Mouse (Mus musculus): ENCODE data around the gene Bcas1. TPM values are rescaled to one million over a fixed set of nuclear protein-coding genes. Genes with fewer than 3 reads are reported as not detected.
A peak's percentile ranks its signal among the peaks of the same experiment; 100 is the strongest.

Bcas1 gene
- polyA plus RNA-seq (2014; fragmentation: Nextera tagmentation; extraction: Ambion mirVana), result 0.90 and 2.5 TPM in 2 replicates

GRCm38 (mm10) chr2:170427704-170428103, at the start of gene Bcas1:
Gene Bcas1, minus strand, starts transcription at chr2:170427845.
- no peak within 1 kb of the TSS for H3K9ac ChIP-seq (ENCODE audit: low read depth, low read length)
- no peaks in the 10 kb centered on the region for H3K4me1 ChIP-seq (ENCODE audit: control insufficient read depth, insufficient read depth, low read length)
- no peak within 1 kb of the TSS for H3K27ac ChIP-seq (replicated peaks; ENCODE audit: low read depth, low read length)

DNA sequence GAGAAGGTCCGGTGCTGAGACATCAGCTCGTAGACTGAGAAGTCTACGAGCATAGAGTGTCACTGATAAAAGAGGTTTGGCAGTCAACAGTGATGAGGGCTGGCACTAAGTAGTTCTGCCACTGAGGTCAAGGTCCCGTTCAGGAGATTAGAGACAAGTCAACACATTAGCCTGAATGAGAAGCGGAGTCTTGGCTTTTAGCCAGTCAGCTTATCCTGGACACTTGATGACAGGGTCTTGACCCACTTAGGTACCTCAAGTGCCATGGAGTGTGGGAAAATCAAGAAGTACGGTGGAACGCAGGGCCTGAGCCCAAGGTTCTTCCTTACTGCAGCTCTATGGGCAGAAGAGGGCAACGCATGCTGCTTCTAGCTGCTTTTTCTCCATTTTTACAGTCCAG, 49.0 kb upstream of the Bcas1 start:
- H3K4me1 ChIP-seq (ENCODE audit: control insufficient read depth, insufficient read depth, low read length), result no peaks in the 10 kb centered on the region
- H3K4me3 ChIP-seq (ENCODE audit: low read depth, low read length), result no peak overlapping the region
- no peak for DNase-seq (ENCODE audit: low spot score)
- H3K36me3 ChIP-seq (ENCODE audit: control insufficient read depth, insufficient read depth, low read length), result no peaks in the 10 kb centered on the region
- H3K9me3 ChIP-seq (ENCODE audit: control insufficient read depth, low read length), result no peaks in the 10 kb centered on the region
- no peaks in the 10 kb centered on the region for H3K27me3 ChIP-seq (replicated peaks; ENCODE audit: control insufficient read depth, insufficient read depth, low read length)
- no peak for ATAC-seq (ENCODE audit: low read depth)
- no peak overlapping the region for H3K4me2 ChIP-seq (ENCODE audit: low read depth, low read length)
- no peak overlapping the region for H3K9ac ChIP-seq (ENCODE audit: low read depth, low read length)
- no peak overlapping the region for H3K27ac ChIP-seq (replicated peaks; ENCODE audit: low read depth, low read length)
- WGBS, result 76% methylated on average over 8 of the region's 8 CpGs

More at GRCm38 (mm10) chr2:170427704-170428103, at the start of gene Bcas1:
- ATAC-seq (ENCODE audit: low read depth) (no peak), DNase-seq (ENCODE audit: low spot score) (no peak)
- no peaks in the 10 kb centered on the region for H3K27me3 ChIP-seq (replicated peaks; ENCODE audit: control insufficient read depth, insufficient read depth, low read length)
- H3K36me3 ChIP-seq (ENCODE audit: control insufficient read depth, insufficient read depth, low read length), result no peaks in the 10 kb centered on the region
- WGBS, result 81% methylated on average over 8 of the region's 8 CpGs
- no peaks in the 10 kb centered on the region for H3K9me3 ChIP-seq (ENCODE audit: control insufficient read depth, low read length)
- H3K4me2 ChIP-seq (ENCODE audit: low read depth, low read length), result no peak within 1 kb of the TSS
- H3K4me3 ChIP-seq (ENCODE audit: low read depth, low read length), result no peak within 1 kb of the TSS

DNA sequence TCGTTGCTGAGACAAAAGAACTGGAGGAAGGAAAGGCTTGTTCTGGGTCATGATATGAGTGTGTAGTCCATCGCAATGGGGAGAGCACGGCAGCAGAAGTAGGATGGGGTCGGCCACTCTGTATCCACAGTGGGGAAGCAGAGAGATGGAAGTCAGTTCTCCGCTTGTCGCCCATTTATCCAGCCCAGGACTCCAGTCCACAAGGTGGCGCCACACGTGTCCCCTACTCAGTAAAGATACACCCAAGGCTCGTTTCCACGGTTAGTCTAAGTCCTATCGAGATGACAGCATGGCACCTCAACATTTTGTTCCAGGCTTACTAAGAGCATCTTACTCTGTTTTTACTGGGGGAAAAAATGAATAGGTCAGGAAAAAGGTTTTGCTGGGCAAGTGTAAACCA, 48.6 kb upstream of the Bcas1 start:
- Histone ChIP-seq H3K4me1 (ENCODE audit: control insufficient read depth, insufficient read depth, low read length) (no peaks in the 10 kb centered on the region), H3K9ac (ENCODE audit: low read depth, low read length) (no peak overlapping the region), H3K36me3 (ENCODE audit: control insufficient read depth, insufficient read depth, low read length) (no peaks in the 10 kb centered on the region), H3K27me3 (replicated peaks; ENCODE audit: control insufficient read depth, insufficient read depth, low read length) (no peaks in the 10 kb centered on the region), H3K4me2 (ENCODE audit: low read depth, low read length) (no peak overlapping the region), H3K27ac (replicated peaks; ENCODE audit: low read depth, low read length) (no peak overlapping the region), H3K9me3 (ENCODE audit: control insufficient read depth, low read length) (no peaks in the 10 kb centered on the region), H3K4me3 (ENCODE audit: low read depth, low read length) (no peak overlapping the region)
- DNase-seq (ENCODE audit: low spot score), result no peak
- ATAC-seq (ENCODE audit: low read depth), result no peak
- 84% methylated on average over 11 of the region's 11 CpGs for WGBS

DNA sequence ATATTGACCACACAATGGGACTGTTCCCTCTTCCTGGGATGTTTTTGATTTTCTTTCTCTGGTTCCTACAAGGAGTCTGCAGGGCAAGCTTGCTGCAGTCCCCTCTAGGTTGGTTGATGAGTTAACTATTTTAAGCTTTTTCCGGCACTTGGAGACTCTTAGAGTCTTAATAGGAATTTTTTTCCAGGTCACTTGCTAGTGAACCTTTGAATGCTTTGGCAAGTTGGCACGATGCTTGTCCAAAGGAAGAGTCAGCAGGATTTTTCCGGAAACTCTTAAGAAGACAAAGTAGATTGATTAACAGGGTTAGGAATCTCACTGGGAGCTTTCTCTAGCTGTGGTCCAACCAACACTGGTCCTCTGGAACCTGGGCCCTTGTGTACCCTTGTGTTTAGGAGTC, 47.5 kb upstream of the Bcas1 start:
- H3K4me2 ChIP-seq (ENCODE audit: low read depth, low read length), result no peak overlapping the region
- no peaks in the 10 kb centered on the region for H3K36me3 ChIP-seq (ENCODE audit: control insufficient read depth, insufficient read depth, low read length)
- no peaks in the 10 kb centered on the region for H3K9me3 ChIP-seq (ENCODE audit: control insufficient read depth, low read length)
- H3K9ac ChIP-seq (ENCODE audit: low read depth, low read length), result no peak overlapping the region
- H3K27me3 ChIP-seq (replicated peaks; ENCODE audit: control insufficient read depth, insufficient read depth, low read length), result no peaks in the 10 kb centered on the region; the same call in 1 of the 2 replicates
- 68% methylated on average over 3 of the region's 3 CpGs for WGBS
- 0 out of 2 replicates have a peak, but pooled peaks cover 1% of the 10 kb centered on the region for H3K4me1 ChIP-seq (ENCODE audit: control insufficient read depth, insufficient read depth, low read length)
- H3K4me3 ChIP-seq (ENCODE audit: low read depth, low read length), result no peak overlapping the region
- H3K27ac ChIP-seq (replicated peaks; ENCODE audit: low read depth, low read length), result no peak overlapping the region
- DNase-seq (ENCODE audit: low spot score) (no peak), ATAC-seq (ENCODE audit: low read depth) (no peak)

- over 99% methylated on average over 5 of the region's 5 CpGs for WGBS
- no peak for ATAC-seq (ENCODE audit: low read depth)
Measured at GRCm38 (mm10) chr2:170474125-170474524, 46.5 kb upstream of the Bcas1 start.

DNA sequence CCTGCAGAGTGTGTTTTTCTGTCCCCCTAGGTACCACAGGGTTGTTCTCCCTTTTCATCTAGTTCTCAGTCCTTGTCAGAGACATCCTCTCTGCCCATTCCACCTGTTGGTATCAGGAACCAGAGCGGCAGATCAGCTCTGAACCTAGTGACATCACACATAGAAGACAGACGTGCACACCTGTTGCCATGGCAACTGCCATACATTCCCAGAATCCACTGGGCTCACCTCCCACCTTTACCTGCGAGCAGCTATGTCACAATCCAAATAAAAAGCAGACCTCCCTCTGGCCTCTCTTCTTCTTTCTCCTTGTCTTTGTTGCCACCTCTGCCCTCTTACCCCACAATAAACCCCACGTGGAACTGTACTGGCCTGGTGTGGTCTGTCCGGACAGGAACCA, 42.9 kb upstream of the Bcas1 start:
- Histone ChIP-seq H3K27ac (replicated peaks; ENCODE audit: low read depth, low read length) (no peak overlapping the region), H3K36me3 (ENCODE audit: control insufficient read depth, insufficient read depth, low read length) (no peaks in the 10 kb centered on the region), H3K4me1 (ENCODE audit: control insufficient read depth, insufficient read depth, low read length) (peaks cover 8% of the 10 kb centered on the region; the same call in 1 of the 2 replicates), H3K4me2 (ENCODE audit: low read depth, low read length) (no peak overlapping the region), H3K4me3 (ENCODE audit: low read depth, low read length) (no peak overlapping the region), H3K27me3 (replicated peaks; ENCODE audit: control insufficient read depth, insufficient read depth, low read length) (no peaks in the 10 kb centered on the region; the same call in 1 of the 2 replicates), H3K9me3 (ENCODE audit: control insufficient read depth, low read length) (no peaks in the 10 kb centered on the region), H3K9ac (ENCODE audit: low read depth, low read length) (no peak overlapping the region)
- WGBS, result 78% methylated on average over 5 of the region's 5 CpGs
- DNase-seq (ENCODE audit: low spot score), result no peak
- no peak for ATAC-seq (ENCODE audit: low read depth)

More at GRCm38 (mm10) chr2:170474125-170474524, 46.5 kb upstream of the Bcas1 start:
- DNase-seq (ENCODE audit: low spot score), result no peak
- Histone ChIP-seq H3K27ac (replicated peaks; ENCODE audit: low read depth, low read length) (no peak overlapping the region), H3K27me3 (replicated peaks; ENCODE audit: control insufficient read depth, insufficient read depth, low read length) (no peaks in the 10 kb centered on the region; the same call in 1 of the 2 replicates), H3K4me2 (ENCODE audit: low read depth, low read length) (no peak overlapping the region), H3K36me3 (ENCODE audit: control insufficient read depth, insufficient read depth, low read length) (no peaks in the 10 kb centered on the region), H3K9me3 (ENCODE audit: control insufficient read depth, low read length) (no peaks in the 10 kb centered on the region), H3K9ac (ENCODE audit: low read depth, low read length) (no peak overlapping the region), H3K4me3 (ENCODE audit: low read depth, low read length) (no peak overlapping the region), H3K4me1 (ENCODE audit: control insufficient read depth, insufficient read depth, low read length) (peaks cover 8% of the 10 kb centered on the region; the same call in 1 of the 2 replicates)

DNA sequence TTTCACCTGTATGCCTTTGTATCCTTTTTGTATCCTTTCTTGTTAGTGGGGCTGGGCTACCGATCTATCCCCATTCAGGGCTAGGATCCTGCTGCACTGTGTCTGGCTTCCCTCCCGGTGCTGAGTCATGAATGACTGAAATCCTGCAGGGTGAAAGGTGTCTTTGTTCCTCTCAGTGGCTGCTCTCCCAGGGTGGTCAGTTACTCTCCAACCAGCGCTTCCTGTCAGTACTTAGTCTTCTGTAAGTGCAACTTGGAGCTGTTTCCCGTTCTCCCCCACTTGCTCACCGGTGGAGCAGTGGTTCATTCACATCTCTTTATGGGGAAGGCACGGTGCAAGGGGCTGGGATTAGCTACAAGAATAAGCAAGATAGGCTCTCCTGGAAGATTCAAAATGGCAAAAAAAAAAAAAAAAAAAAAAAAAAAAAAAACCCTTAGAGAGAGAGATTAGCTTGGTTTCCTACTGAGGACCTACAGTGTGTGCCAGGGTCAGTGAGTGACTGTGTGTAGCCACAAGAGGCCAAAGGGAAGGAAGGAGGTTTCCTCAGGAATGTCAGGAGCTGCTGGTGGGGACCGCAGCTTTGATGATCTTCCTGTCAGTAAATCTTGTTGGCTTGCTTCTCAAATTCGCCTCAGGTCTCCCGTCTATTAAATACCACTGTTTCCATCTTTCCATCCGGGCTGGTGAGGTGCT, 42.1 kb upstream of the Bcas1 start:
- ATAC-seq (ENCODE audit: low read depth) (no peak), DNase-seq (ENCODE audit: low spot score) (peak; percentile 57)
- peaks cover 8% of the 10 kb centered on the region; the same call in 1 of the 2 replicates for H3K4me1 ChIP-seq (ENCODE audit: control insufficient read depth, insufficient read depth, low read length)
- no peak overlapping the region for H3K27ac ChIP-seq (replicated peaks; ENCODE audit: low read depth, low read length)
- WGBS, result 8% methylated on average over 10 of the region's 10 CpGs
- H3K9me3 ChIP-seq (ENCODE audit: control insufficient read depth, low read length), result no peaks in the 10 kb centered on the region
- H3K9ac ChIP-seq (ENCODE audit: low read depth, low read length), result no peak overlapping the region
- peak overlapping the region; percentile 7; the same call in 1 of the 2 replicates for H3K4me2 ChIP-seq (ENCODE audit: low read depth, low read length)
- H3K4me3 ChIP-seq (ENCODE audit: low read depth, low read length), result no peak overlapping the region
- no peaks in the 10 kb centered on the region; the same call in 1 of the 2 replicates for H3K27me3 ChIP-seq (replicated peaks; ENCODE audit: control insufficient read depth, insufficient read depth, low read length)
- H3K36me3 ChIP-seq (ENCODE audit: control insufficient read depth, insufficient read depth, low read length), result no peaks in the 10 kb centered on the region

- Histone ChIP-seq H3K36me3 (ENCODE audit: control insufficient read depth, insufficient read depth, low read length) (no peaks in the 10 kb centered on the region), H3K4me2 (ENCODE audit: low read depth, low read length) (no peak overlapping the region), H3K27me3 (replicated peaks; ENCODE audit: control insufficient read depth, insufficient read depth, low read length) (no peaks in the 10 kb centered on the region; the same call in 1 of the 2 replicates), H3K4me1 (ENCODE audit: control insufficient read depth, insufficient read depth, low read length) (peaks cover 8% of the 10 kb centered on the region; the same call in 1 of the 2 replicates), H3K27ac (replicated peaks; ENCODE audit: low read depth, low read length) (no peak overlapping the region), H3K4me3 (ENCODE audit: low read depth, low read length) (no peak overlapping the region), H3K9me3 (ENCODE audit: control insufficient read depth, low read length) (no peaks in the 10 kb centered on the region), H3K9ac (ENCODE audit: low read depth, low read length) (no peak overlapping the region)
- ATAC-seq (ENCODE audit: low read depth) (no peak), DNase-seq (ENCODE audit: low spot score) (no peak)
Measured at GRCm38 (mm10) chr2:170468009-170468408, 40.4 kb upstream of the Bcas1 start.

GRCm38 (mm10) chr2:170464817-170465216, 37.2 kb upstream of the Bcas1 start:
- H3K9me3 ChIP-seq (ENCODE audit: control insufficient read depth, low read length), result no peaks in the 10 kb centered on the region
- WGBS, result 30% methylated on average over 3 of the region's 4 CpGs
- H3K4me2 ChIP-seq (ENCODE audit: low read depth, low read length), result no peak overlapping the region
- no peaks in the 10 kb centered on the region for H3K36me3 ChIP-seq (ENCODE audit: control insufficient read depth, insufficient read depth, low read length)
- DNase-seq (ENCODE audit: low spot score) (peak; percentile 23), ATAC-seq (ENCODE audit: low read depth) (no peak)
- H3K4me3 ChIP-seq (ENCODE audit: low read depth, low read length), result no peak overlapping the region
- H3K4me1 ChIP-seq (ENCODE audit: control insufficient read depth, insufficient read depth, low read length), result peaks cover 4% of the 10 kb centered on the region; the same call in 1 of the 2 replicates
- H3K27me3 ChIP-seq (replicated peaks; ENCODE audit: control insufficient read depth, insufficient read depth, low read length), result no peaks in the 10 kb centered on the region
- H3K27ac ChIP-seq (replicated peaks; ENCODE audit: low read depth, low read length), result no peak overlapping the region
- H3K9ac ChIP-seq (ENCODE audit: low read depth, low read length), result no peak overlapping the region
